Comparison of ENCODE assay signal across 27 mouse cellular contexts in genomic region chr16:49945084-49945483, GRCm38 (mm10).
DNase-seq lines count a peak whose midpoint lies in the region; ATAC-seq and TF ChIP-seq lines count a peak whose summit lies in the region.
"Had no signal": no experiment of that assay in that cellular context is flagged by ENCODE, and none has a peak within 500 bp of the region (broad histone marks: within the 10 kb centered on the region; RNA-seq: fewer than 3 reads in every experiment).

No protein-coding gene starts in this region.

- no peak overlapping the region for H3K4me2 ChIP-seq in hindbrain, embryonic 15.5 days
- H3K4me2 ChIP-seq in hindbrain, embryonic 13.5 days, result no peak overlapping the region
- H3K4me2 ChIP-seq in lung, embryonic 14.5 days, result no peak overlapping the region
- no peak overlapping the region for H3K4me2 ChIP-seq in midbrain, embryonic 13.5 days (replicated peaks)
- no peak overlapping the region for H3K4me2 ChIP-seq in midbrain, embryonic 16.5 days (ENCODE audit: low read length)
- H3K4me2 ChIP-seq: forebrain, embryonic 13.5 days; heart, embryonic 13.5 days had no signal

- no peak for DNase-seq in lung, embryonic 14.5 days
- no peak for DNase-seq in lung, adult 2 months
- DNase-seq: adrenal gland, postnatal 10 days; adrenal gland, postnatal 36 days; B cell, adult 2 months; cerebellum, adult 18-20 months; cerebellum, adult 9-10 months; cerebellum, postnatal 14 days; gastrocnemius, postnatal 10 days; gastrocnemius, postnatal 36 days; heart, adult 2 months; heart, postnatal 14 days; heart, postnatal 4 days had no signal

- H3K9ac ChIP-seq in hindbrain, embryonic 15.5 days, result no peak overlapping the region
- no peak overlapping the region for H3K9ac ChIP-seq in hindbrain, embryonic 13.5 days
- H3K9ac ChIP-seq in lung, embryonic 14.5 days, result no peak overlapping the region
- no peak overlapping the region for H3K9ac ChIP-seq in midbrain, embryonic 13.5 days (replicated peaks)
- H3K9ac ChIP-seq in midbrain, embryonic 16.5 days (ENCODE audit: low read depth, low read length), result no peak overlapping the region
- H3K9ac ChIP-seq: forebrain, embryonic 13.5 days; heart, embryonic 13.5 days had no signal

- 0 out of 2 replicates have a peak, but pooled peaks have one; percentile 45 for ATAC-seq in hindbrain, embryonic 15.5 days (ENCODE audit: low FRiP score, low read depth)
- ATAC-seq in hindbrain, embryonic 13.5 days (ENCODE audit: low FRiP score), result no peak
- peak; percentile 52; the same call in 1 of the 2 replicates for ATAC-seq in lung, embryonic 14.5 days (ENCODE audit: insufficient read depth)
- 0 out of 2 replicates have a peak, but pooled peaks have one; percentile 27 for ATAC-seq in midbrain, embryonic 13.5 days
- no peak for ATAC-seq in midbrain, embryonic 16.5 days
- ATAC-seq: forebrain, embryonic 13.5 days; forebrain, embryonic 16.5 days; hindbrain, postnatal 0 days; inflammation-experienced regulatory T-cells, adult 6 months; Patski had no signal

- TF ChIP-seq POLR2A in lung, adult 2 months (IDR thresholded peaks at IDR 0.05; ENCODE audit: borderline replicate concordance, extremely low read depth, low read depth, low read length), result no peak

- WGBS in hindbrain, embryonic 15.5 days, result 65% methylated on average over 5 of the region's 5 CpGs
- WGBS in hindbrain, embryonic 13.5 days, result 71% methylated on average over 5 of the region's 5 CpGs
- WGBS in lung, embryonic 14.5 days, result 68% methylated on average over 5 of the region's 5 CpGs
- WGBS in lung, adult 2 months, result 86% methylated on average over 5 of the region's 5 CpGs
- 77% methylated on average over 5 of the region's 5 CpGs for WGBS in midbrain, embryonic 13.5 days
- 78% methylated on average over 5 of the region's 5 CpGs for WGBS in midbrain, embryonic 16.5 days

- no peak for TF ChIP-seq CTCF in lung, embryonic 14.5 days (IDR thresholded peaks at IDR 0.05; ENCODE audit: low read depth)
- no peak for TF ChIP-seq CTCF in lung, adult 2 months (IDR thresholded peaks at IDR 0.05; ENCODE audit: insufficient read depth, low read length)

- no peaks in the 10 kb centered on the region for H3K4me1 ChIP-seq in hindbrain, embryonic 15.5 days (replicated peaks)
- H3K4me1 ChIP-seq in hindbrain, embryonic 13.5 days (replicated peaks), result no peaks in the 10 kb centered on the region
- H3K4me1 ChIP-seq in lung, embryonic 14.5 days (ENCODE audit: insufficient read depth), result no peaks in the 10 kb centered on the region
- peaks cover 4% of the 10 kb centered on the region; the same call in 1 of the 2 replicates for H3K4me1 ChIP-seq in lung, adult 2 months (ENCODE audit: control insufficient read depth, insufficient read depth, low read length)
- no peaks in the 10 kb centered on the region for H3K4me1 ChIP-seq in midbrain, embryonic 13.5 days (replicated peaks)
- no peaks in the 10 kb centered on the region for H3K4me1 ChIP-seq in midbrain, embryonic 16.5 days (ENCODE audit: control insufficient read depth, insufficient read depth, low read length)
- H3K4me1 ChIP-seq: forebrain, embryonic 10.5 days; forebrain, embryonic 13.5 days; heart, embryonic 10.5 days; heart, embryonic 13.5 days had no signal

- H3K27me3 ChIP-seq in hindbrain, embryonic 15.5 days, result no peaks in the 10 kb centered on the region
- no peaks in the 10 kb centered on the region for H3K27me3 ChIP-seq in hindbrain, embryonic 13.5 days
- no peaks in the 10 kb centered on the region for H3K27me3 ChIP-seq in lung, embryonic 14.5 days (ENCODE audit: insufficient read depth, low read length)
- no peaks in the 10 kb centered on the region for H3K27me3 ChIP-seq in midbrain, embryonic 13.5 days
- no peaks in the 10 kb centered on the region for H3K27me3 ChIP-seq in midbrain, embryonic 16.5 days (ENCODE audit: control insufficient read depth, insufficient read depth, low read depth, low read length)
- H3K27me3 ChIP-seq: CH12.LX; forebrain, embryonic 13.5 days; heart, embryonic 13.5 days; Patski had no signal

- no peak overlapping the region for H3K4me3 ChIP-seq in hindbrain, embryonic 15.5 days
- no peak overlapping the region for H3K4me3 ChIP-seq in hindbrain, embryonic 13.5 days
- no peak overlapping the region for H3K4me3 ChIP-seq in lung, embryonic 14.5 days (ENCODE audit: low read depth, low read length)
- no peak overlapping the region for H3K4me3 ChIP-seq in lung, adult 2 months (replicated peaks; ENCODE audit: extremely low read depth, low read depth, low read length)
- no peak overlapping the region for H3K4me3 ChIP-seq in midbrain, embryonic 13.5 days (replicated peaks)
- no peak overlapping the region for H3K4me3 ChIP-seq in midbrain, embryonic 16.5 days (ENCODE audit: low read depth, low read length)
- H3K4me3 ChIP-seq: forebrain, embryonic 10.5 days; forebrain, embryonic 13.5 days; heart, adult 2 months; heart, embryonic 10.5 days; heart, embryonic 13.5 days had no signal

- H3K36me3 ChIP-seq in hindbrain, embryonic 15.5 days, result no peaks in the 10 kb centered on the region
- H3K36me3 ChIP-seq in hindbrain, embryonic 13.5 days, result no peaks in the 10 kb centered on the region
- no peaks in the 10 kb centered on the region for H3K36me3 ChIP-seq in lung, embryonic 14.5 days (ENCODE audit: insufficient read depth)
- H3K36me3 ChIP-seq in midbrain, embryonic 13.5 days, result no peaks in the 10 kb centered on the region
- no peaks in the 10 kb centered on the region for H3K36me3 ChIP-seq in midbrain, embryonic 16.5 days (ENCODE audit: control insufficient read depth, insufficient read depth, low read length)
- H3K36me3 ChIP-seq: forebrain, embryonic 10.5 days; G1E; heart, embryonic 10.5 days; heart, embryonic 13.5 days had no signal

- H3K27ac ChIP-seq in hindbrain, embryonic 15.5 days (replicated peaks), result no peak overlapping the region
- H3K27ac ChIP-seq in hindbrain, embryonic 13.5 days, result no peak overlapping the region
- no peak overlapping the region for H3K27ac ChIP-seq in lung, embryonic 14.5 days (ENCODE audit: low read depth)
- H3K27ac ChIP-seq in midbrain, embryonic 13.5 days, result no peak overlapping the region
- H3K27ac ChIP-seq in midbrain, embryonic 16.5 days (ENCODE audit: low read length), result no peak overlapping the region
- H3K27ac ChIP-seq: forebrain, embryonic 10.5 days; forebrain, embryonic 13.5 days; heart, adult 2 months; heart, embryonic 10.5 days; heart, embryonic 13.5 days; hindbrain, postnatal 0 days had no signal

- H3K9me3 ChIP-seq in hindbrain, embryonic 15.5 days, result no peaks in the 10 kb centered on the region
- 0 out of 2 replicates have a peak, but pooled peaks cover 3% of the 10 kb centered on the region for H3K9me3 ChIP-seq in hindbrain, embryonic 13.5 days
- no peaks in the 10 kb centered on the region for H3K9me3 ChIP-seq in lung, embryonic 14.5 days (ENCODE audit: low read depth, low read length)
- no peaks in the 10 kb centered on the region for H3K9me3 ChIP-seq in midbrain, embryonic 13.5 days
- H3K9me3 ChIP-seq in midbrain, embryonic 16.5 days (replicated peaks; ENCODE audit: control insufficient read depth, low read length, poor library complexity, severe bottlenecking), result no peaks in the 10 kb centered on the region
- H3K9me3 ChIP-seq: forebrain, embryonic 10.5 days; forebrain, embryonic 13.5 days; heart, embryonic 10.5 days; heart, embryonic 13.5 days had no signal

Comparison
In these comparisons a context has a peak if more than half of its experiments do, and no peak if none do; other contexts are left out.
1. ATAC-seq: peak in hindbrain, embryonic 15.5 days (single experiment), lung, embryonic 14.5 days (single experiment) and midbrain, embryonic 13.5 days (single experiment); none in hindbrain, embryonic 13.5 days (single experiment) and midbrain, embryonic 16.5 days (single experiment).